Mouse (Mus musculus): ENCODE data around the gene Nos3. TPM values are rescaled to one million over a fixed set of nuclear protein-coding genes. Genes with fewer than 3 reads are reported as not detected.
A peak's percentile ranks its signal among the peaks of the same experiment; 100 is the strongest.

Gene Nos3
- total RNA-seq (2021) = 1 to 10 TPM; 5.0 to 7.1 TPM
- long read RNA-seq, experiment 1, full-length matches to known transcripts = 20 of 27 reads
- long read RNA-seq, experiment 1, partial matches to known transcripts = 4 of 27 reads
- long read RNA-seq, experiment 1, other reads (novel, unspliced or antisense) = 3 of 27 reads
- long read RNA-seq, experiment 2, full-length matches to known transcripts = 10 of 16 reads
- long read RNA-seq, experiment 2, partial matches to known transcripts = 2 of 16 reads
- long read RNA-seq, experiment 2, other reads (novel, unspliced or antisense) = 4 of 16 reads

DNA sequence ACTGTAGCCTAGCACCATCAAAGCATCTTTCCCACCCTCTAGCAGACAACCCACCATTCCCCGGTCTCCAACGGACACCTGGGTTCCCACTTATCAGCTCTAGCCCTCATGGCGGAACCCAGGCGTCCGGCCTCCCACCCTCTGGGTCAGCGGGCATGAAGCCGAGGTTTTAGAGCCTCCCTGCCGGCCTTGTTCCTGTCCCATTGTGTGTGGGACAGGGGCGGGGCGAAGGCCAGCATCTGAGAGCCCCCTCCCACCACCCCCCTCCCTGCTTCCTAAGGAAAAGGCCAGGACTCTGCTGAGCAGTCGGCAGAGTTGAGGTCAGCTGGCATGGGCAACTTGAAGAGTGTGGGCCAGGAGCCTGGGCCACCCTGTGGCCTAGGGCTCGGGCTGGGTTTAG is at the start of gene Nos3:
Gene Nos3, plus strand, starts transcription at position 303 of the 400 bp plus-strand sequence.
- intact Hi-C loops (cut with DNase I) = no loop called here
- peak within 1 kb of the TSS; percentile 74 for H3K4me3 ChIP-seq
- peak; percentile 70 for DNase-seq
- H3K27ac ChIP-seq = peak within 1 kb of the TSS; percentile 86
- TF ChIP-seq CTCF (IDR thresholded peaks at IDR 0.05) = no peak

DNA sequence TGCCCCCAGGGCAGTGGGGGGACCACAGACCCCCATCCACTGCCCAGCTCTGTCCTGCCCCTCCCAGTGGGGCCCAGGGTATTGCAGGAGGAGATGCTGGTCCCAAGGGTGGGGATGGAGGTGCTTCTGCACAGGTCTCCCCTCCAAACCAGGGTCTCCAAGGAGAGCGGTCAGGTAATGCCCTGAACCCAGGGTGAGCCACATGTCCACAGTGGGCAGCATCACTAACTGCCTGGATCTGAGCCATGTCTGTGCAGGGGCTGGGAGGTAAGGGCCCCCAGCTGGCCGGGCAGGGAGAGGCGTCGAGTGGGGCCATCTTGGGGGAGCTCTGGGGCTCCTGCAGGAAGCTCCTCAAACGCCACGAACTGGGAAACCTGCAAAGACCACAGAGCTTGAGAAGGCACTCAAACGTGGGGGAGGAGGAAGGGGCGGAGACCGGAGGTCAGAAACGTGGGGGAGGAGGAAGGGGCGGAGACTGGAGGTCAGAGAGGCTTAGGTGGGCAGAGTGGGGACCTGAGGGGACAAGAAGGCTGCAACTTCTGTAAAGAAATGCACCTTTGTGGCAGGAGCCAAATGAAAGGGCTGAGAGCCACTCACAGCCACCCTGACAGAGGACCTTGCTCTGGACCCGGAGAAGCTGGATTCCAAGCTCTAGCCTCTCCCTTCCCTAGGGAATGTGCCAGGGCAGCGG is 44.7 kb upstream of the Nos3 start:
- DNase-seq = no peak
- Histone ChIP-seq H3K27ac (no peak overlapping the region), H3K4me3 (no peak overlapping the region)

DNA sequence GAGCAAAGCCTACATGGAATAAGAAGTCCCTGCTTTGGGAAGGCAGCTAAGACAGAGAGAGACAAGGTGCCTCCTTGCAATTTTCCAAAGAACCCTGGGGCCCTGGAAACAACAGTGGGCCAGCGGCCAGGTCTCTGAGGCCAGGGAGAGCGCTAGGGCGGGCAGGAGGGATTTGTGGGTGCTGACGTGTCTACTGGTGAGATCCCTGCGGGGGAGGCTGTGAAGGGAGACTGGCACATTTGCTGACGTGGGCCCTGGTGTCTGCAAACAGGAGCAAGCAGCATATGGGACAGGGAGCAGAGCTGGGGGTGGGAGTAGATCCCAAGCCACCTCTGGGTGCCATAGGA is 44.2 kb upstream of the Nos3 start:
- TF ChIP-seq CTCF (IDR thresholded peaks at IDR 0.05) = no peak
- Histone ChIP-seq H3K4me3 (no peak overlapping the region), H3K27ac (no peak overlapping the region)
- no peak for DNase-seq
- intact Hi-C loops (cut with DNase I) = no loop called here

More for the DNA sequence above, 44.7 kb upstream of the Nos3 start:
- intact Hi-C loops (cut with DNase I) = no loop called here
- TF ChIP-seq CTCF (IDR thresholded peaks at IDR 0.05) = no peak

DNA sequence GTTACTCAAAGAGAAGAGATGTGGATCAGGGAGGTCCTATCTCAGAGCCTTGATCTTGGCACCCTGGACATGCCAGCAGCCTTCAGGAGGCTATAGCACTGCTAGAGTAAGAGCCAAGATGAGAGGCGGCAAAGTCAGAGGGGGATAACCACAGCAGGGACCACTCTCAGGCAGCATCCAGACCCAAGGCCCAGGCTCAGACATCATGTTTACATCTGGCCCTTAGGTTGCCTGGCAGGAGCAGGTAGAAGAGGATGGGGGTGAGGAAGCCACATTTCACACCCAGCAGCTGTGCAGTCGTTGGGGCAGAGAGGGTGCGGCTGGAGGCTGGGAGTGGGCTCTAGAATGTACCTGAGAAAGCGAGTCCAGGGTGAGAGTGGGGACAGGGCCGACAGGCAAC is 43.7 kb upstream of the Nos3 start:
- no peak overlapping the region for H3K4me3 ChIP-seq
- intact Hi-C loops (cut with DNase I) = no loop called here
- no peak overlapping the region for H3K27ac ChIP-seq
- TF ChIP-seq CTCF (IDR thresholded peaks at IDR 0.05) = no peak
- no peak for DNase-seq

DNA sequence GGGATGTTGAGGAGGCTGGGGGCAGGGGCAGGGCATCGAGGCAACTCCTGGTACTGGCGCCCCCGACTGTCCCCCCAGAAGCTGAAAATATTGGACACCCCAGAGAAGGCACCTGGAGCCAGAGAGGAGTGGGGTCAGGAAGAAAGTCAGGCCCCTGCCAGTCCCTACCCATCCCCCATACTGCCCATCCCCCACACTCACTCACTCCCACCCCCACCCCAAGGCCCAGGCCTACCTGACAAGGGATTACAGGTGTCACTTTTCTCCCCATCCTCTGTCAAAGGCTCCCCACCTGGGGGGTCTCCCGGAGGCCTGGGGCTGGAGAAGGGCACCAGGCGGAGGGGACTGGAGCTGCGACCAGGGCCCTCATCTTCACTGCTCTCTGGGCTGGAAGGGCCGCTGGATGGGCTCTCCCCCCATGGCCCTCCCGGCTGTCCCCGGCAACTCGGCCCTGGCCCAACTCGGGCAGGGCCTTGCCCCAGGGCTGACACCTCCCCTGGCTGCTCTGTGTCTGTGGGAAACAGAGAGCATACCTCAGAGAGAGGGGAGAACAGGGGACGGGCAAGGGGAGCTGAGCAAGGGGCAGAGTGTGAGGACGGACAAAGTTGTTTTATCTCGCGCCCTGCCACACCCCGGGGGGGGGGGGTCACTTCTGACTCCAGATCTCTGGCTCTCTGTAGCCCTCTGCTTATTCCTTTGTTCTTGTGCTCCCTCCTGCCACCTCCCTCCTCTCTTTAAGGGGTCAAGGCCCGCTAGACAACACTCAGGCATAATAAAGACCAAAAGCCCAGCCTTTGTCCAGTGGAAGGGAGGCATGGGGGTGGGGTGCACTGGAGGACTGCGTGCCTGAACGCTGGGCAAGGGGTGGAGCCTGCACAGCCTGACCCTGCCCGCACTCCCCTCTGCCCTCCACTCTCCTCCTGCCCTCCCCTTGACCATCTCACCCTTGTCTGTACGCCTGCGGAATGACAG is 42.6 kb upstream of the Nos3 start:
- intact Hi-C loops (cut with DNase I) = no loop called here
- Histone ChIP-seq H3K4me3 (no peak overlapping the region), H3K27ac (no peak overlapping the region)
- TF ChIP-seq CTCF (IDR thresholded peaks at IDR 0.05) = no peak
- no peak for DNase-seq

DNA sequence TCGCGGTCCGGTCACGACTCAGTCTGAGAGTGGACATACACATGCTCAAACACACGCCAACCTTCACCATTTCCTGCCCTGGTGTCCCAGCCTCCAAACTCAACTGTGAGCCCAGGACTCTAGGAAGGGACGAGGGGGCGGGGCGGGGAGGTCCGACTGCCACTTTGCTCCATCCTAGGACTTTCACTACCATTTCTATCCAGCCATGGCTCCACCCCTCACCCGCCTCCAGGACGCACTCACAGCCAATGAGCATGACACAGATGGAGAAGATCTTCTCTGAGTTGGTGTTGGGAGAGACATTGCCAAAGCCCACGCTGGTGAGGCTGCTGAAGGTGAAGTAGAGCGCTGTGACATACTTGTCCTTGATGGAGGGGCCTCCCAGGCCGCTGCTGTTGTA is 39.4 kb upstream of the Nos3 start:
- no peak for TF ChIP-seq CTCF (IDR thresholded peaks at IDR 0.05)
- no peak for DNase-seq

DNA sequence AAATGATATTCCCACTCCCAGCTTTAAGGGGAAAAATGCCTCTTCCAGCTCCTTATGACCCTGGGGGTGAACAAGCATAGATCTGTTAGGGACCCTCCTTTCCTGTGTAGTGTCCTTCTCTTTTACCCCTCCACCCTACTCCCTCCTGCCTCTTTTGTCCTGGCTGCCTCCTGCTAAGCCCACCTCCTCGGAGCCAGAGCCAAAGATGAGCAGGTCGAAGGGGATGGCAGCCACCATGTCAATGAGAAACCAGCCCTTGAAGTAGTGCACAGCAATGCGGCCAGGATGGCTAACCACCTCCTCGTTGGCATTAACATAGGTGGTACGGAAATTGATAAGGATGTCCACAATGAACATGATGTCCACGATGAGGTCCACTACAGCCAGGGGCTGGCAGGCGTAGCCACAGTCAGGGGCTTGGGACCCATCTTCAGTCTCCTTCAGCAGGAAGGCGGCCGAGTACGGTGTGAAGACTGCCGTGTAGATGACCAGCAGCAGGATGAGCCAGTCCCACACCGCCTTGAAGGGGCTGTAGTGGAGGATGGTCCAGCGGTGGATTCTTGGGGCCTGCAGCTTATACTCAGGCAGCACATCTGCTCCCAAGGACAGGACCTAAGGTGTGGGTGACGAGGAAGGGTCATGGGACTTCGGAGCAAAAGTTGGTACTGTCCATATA is 38.3 kb upstream of the Nos3 start:
- no peak for DNase-seq

More for the DNA sequence above, 39.4 kb upstream of the Nos3 start:
- intact Hi-C loops (cut with DNase I) = no loop called here
- no peak overlapping the region for H3K27ac ChIP-seq
- no peak overlapping the region for H3K4me3 ChIP-seq

DNA sequence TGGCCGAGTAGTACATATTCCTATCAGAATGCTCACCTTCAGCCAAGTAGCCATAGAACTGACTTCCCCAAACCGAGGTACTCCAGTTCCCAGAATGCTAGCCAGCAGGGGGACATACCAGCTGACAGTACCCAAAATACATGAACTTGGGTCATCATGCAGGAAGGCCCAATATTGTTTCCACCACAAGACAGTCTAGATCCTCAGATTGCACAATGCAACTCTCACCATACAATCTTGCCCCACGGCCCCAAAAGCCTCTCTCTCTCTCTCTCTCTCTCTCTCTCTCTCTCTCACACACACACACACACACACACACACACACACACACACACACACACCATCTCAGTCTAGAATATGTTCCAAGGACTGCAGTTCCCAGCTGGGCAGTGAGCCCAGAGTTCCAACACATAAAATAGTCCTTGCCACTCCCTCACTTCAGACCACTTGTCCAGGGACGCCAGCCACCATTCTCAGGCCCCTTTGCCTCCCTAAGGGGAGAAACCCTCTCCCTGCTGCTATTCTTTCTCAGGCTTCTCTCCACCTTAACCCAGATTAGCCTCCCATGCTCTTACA is 37.7 kb upstream of the Nos3 start:
- Histone ChIP-seq H3K4me3 (no peak overlapping the region), H3K27ac (no peak overlapping the region)
- peak; percentile 51 for DNase-seq
- no peak for TF ChIP-seq CTCF (IDR thresholded peaks at IDR 0.05)
- intact Hi-C loops (cut with DNase I) = no loop called here

More for the DNA sequence above, 38.3 kb upstream of the Nos3 start:
- H3K27ac ChIP-seq = no peak overlapping the region
- intact Hi-C loops (cut with DNase I) = no loop called here
- no peak for TF ChIP-seq CTCF (IDR thresholded peaks at IDR 0.05)
- no peak overlapping the region for H3K4me3 ChIP-seq

DNA sequence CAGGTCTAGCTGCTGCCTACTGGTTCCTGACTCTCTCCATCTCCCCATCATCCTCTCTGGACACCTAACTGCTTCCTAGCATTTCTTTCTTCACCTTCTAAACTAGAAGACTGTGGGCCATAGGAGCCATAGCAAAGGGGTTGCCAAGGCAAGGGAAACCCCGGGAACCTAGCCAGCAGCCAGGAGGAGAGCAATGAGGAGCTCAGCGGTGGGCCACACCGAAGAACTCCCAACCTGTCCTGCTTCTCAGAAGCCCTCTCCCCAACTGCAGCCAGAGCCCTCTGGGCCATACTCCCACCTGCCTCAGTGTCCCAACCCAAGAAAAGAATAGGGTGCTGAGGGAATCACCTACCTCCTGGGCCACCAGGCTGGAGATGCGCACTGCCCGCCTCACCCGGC is 35.8 kb upstream of the Nos3 start:
- H3K4me3 ChIP-seq = peak overlapping the region; percentile 73

DNA sequence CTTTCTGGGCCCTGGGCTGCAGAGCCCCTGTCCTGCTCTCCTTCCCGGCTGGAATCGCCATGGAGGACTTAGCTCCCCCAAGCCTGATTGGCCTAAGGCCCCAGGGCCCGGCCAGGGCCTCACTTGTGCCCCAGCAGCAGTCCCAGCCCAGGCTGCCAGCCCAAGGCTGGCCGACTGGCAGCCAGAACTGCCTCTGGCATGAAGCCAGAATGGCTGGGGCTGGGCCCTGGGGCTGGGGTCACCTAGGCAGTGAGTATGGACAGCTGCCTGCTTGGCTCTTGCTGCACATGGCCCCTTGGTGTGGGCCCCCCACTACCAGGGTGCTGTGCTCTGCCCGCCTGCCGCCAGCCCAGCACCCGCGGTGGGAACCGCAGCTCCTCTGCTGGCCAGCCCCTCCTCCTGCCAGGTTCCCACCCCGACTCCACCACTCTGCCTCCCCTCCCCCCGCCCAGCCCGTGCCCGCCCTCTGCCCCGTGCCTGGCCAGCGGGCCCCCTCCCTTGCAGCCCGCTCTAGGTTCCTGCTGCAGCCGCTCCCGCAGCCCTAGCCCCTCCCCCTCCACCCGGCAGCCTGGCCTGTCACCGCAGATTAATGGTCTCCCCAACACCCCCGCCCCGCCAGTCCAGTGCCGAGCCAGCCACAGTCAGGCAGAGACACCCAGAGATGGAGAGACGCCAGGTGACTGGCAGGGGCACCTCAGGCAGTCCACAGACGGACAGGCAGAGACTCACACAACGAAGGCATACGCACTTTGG is 35.2 kb upstream of the Nos3 start:
- intact Hi-C loops (cut with DNase I) = no loop called here
- Histone ChIP-seq H3K4me3 (peak overlapping the region; percentile 73), H3K27ac (peak overlapping the region; percentile 76)
- no peak for TF ChIP-seq CTCF (IDR thresholded peaks at IDR 0.05)
- DNase-seq = peak; percentile 89

More for the DNA sequence above, 35.8 kb upstream of the Nos3 start:
- intact Hi-C loops (cut with DNase I) = no loop called here
- peak overlapping the region; percentile 76 for H3K27ac ChIP-seq
- DNase-seq = no peak
- TF ChIP-seq CTCF (IDR thresholded peaks at IDR 0.05) = no peak

DNA sequence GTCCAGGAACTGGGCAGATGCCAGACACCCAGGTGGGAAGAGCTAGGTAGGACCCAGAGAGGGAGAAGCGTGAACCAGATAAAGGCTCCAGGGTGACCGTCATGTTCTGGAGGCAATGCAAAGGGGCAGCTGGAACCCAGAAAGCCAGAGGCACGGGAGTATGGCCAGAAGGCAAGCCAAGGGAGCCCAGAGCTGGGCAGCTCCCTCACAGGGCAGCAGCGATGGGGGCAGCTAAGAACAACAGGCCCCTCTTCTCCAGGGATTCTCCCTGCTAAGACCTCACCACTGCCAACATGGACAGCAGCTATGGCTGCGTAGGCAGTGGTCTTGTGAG is 34.7 kb upstream of the Nos3 start:
- DNase-seq = no peak
- Histone ChIP-seq H3K4me3 (peak overlapping the region; percentile 73), H3K27ac (peak overlapping the region; percentile 46; the same call in 1 of the 2 replicates)
- no peak for TF ChIP-seq CTCF (IDR thresholded peaks at IDR 0.05)
- intact Hi-C loops (cut with DNase I) = no loop called here

All from gastrocnemius, adult 2 months (tissue).